Mouse (Mus musculus): ENCODE results near the gene Amotl2. TPM values are rescaled to one million over a fixed set of nuclear protein-coding genes. Genes with fewer than 3 reads are reported as not detected.

Amotl2 gene
- polyA plus RNA-seq, 1 experiment from 2014 or later, result 6.5 TPM

DNA sequence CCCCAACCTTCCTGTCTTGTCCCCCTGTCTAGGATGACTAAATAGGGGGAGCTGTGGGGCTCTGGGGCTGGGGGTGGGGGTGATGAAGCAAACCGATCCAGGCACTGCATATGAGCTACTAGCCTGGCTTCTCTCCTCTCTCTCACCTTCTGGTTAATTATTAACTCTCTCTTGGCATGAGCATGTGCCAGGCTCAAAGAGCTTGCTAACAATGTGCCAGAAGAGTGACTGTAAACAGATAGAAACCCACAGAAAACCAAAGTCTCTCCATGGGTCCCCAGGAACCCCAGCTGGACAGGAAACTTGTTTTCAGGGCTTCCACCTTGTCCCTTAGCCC is 18.2 kb downstream of the Amotl2 start:
- Histone ChIP-seq H3K9me3 (ENCODE audit: low read length) (no peaks in the 10 kb centered on the region), H3K4me1 (ENCODE audit: insufficient read depth) (peaks cover 42% of the 10 kb centered on the region), H3K36me3 (replicated peaks; ENCODE audit: insufficient read depth, low read length) (peaks cover 33% of the 10 kb centered on the region), H3K4me2 (ENCODE audit: low read depth, low read length) (no peak overlapping the region), H3K27ac (ENCODE audit: low read depth) (peak overlapping the region; percentile 78), H3K4me3 (ENCODE audit: low read depth, low read length) (no peak overlapping the region), H3K27me3 (ENCODE audit: insufficient read depth, low read length) (no peaks in the 10 kb centered on the region), H3K9ac (replicated peaks) (no peak overlapping the region)
- DNase-seq (no peak), ATAC-seq (peak; percentile 78)
- 38% methylated on average over 1 of the region's 1 CpGs for WGBS (ENCODE audit: insufficient replicate concordance)
- no peak for TF ChIP-seq EP300 (IDR thresholded peaks at IDR 0.05; ENCODE audit: low read depth)
- TF ChIP-seq CTCF (IDR thresholded peaks at IDR 0.05; ENCODE audit: low read depth), result no peak

- peak overlapping the region; percentile 78 for H3K27ac ChIP-seq (ENCODE audit: low read depth)
- no peaks in the 10 kb centered on the region for H3K9me3 ChIP-seq (ENCODE audit: low read length)
- no peak overlapping the region for H3K9ac ChIP-seq (replicated peaks)
- TF ChIP-seq CTCF (IDR thresholded peaks at IDR 0.05; ENCODE audit: low read depth) (no peak), EP300 (IDR thresholded peaks at IDR 0.05; ENCODE audit: low read depth) (no peak)
- 68% methylated on average over 3 of the region's 3 CpGs for WGBS (ENCODE audit: insufficient replicate concordance)
- peaks cover 42% of the 10 kb centered on the region for H3K4me1 ChIP-seq (ENCODE audit: insufficient read depth)
- no peaks in the 10 kb centered on the region for H3K27me3 ChIP-seq (ENCODE audit: insufficient read depth, low read length)
- no peak overlapping the region for H3K4me3 ChIP-seq (ENCODE audit: low read depth, low read length)
- no peak overlapping the region for H3K4me2 ChIP-seq (ENCODE audit: low read depth, low read length)
- H3K36me3 ChIP-seq (replicated peaks; ENCODE audit: insufficient read depth, low read length), result peaks cover 27% of the 10 kb centered on the region
- DNase-seq, result no peak
- no peak for ATAC-seq
These were observed 18.8 kb downstream of the Amotl2 start for GRCm38 (mm10) chr9:102735231-102735630.

DNA sequence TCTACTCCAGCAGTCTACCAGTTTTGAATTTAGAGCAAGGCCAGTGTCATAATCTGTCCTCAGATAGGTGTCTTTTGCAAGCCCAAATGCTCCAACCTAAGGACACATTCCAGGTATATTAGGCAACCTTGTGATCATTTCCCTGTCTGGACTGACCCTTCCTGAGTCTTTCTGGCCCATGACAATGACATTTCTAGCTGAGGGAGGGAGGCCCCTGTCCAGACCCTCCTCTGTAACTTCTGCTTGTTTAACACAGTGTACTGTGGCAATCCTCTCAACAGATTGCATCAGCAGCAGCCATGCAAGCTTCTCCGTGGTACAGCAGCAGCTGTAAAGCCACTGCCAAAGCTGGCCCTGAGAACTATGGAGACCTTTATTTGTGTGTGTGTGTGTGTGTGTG is 19.5 kb downstream of the Amotl2 start:
- Histone ChIP-seq H3K36me3 (replicated peaks; ENCODE audit: insufficient read depth, low read length) (peaks cover 22% of the 10 kb centered on the region), H3K27ac (ENCODE audit: low read depth) (peak overlapping the region; percentile 49), H3K9ac (replicated peaks) (no peak overlapping the region), H3K4me2 (ENCODE audit: low read depth, low read length) (no peak overlapping the region), H3K4me1 (ENCODE audit: insufficient read depth) (peaks cover 42% of the 10 kb centered on the region), H3K9me3 (ENCODE audit: low read length) (no peaks in the 10 kb centered on the region), H3K4me3 (ENCODE audit: low read depth, low read length) (no peak overlapping the region), H3K27me3 (ENCODE audit: insufficient read depth, low read length) (no peaks in the 10 kb centered on the region)
- DNase-seq (peak; percentile 59), ATAC-seq (peak; percentile 81)
- TF ChIP-seq CTCF (IDR thresholded peaks at IDR 0.05; ENCODE audit: low read depth), result no peak
- TF ChIP-seq EP300 (IDR thresholded peaks at IDR 0.05; ENCODE audit: low read depth), result peak; percentile 61
- 29% methylated on average over 1 of the region's 1 CpGs for WGBS (ENCODE audit: insufficient replicate concordance)

DNA sequence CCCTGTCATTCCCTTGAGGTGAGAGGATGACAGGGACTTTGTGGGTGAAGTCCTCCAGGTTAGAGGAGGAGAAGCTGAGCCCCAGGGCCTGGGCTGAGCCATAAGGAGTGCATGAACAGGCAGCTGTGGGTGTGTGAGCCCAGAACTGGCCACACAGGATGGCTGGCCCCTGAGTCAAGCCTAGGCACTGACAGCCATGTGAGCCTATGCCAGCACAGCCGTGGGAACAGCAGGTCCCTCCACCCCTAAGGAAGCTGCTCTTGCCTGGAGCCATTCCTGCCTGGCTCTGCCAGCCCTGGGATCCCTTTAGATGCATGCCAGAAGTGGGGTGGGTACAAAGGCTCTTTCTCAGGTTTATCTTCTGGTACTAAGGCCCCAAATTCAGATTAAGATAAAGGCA is 20.9 kb downstream of the Amotl2 start:
- H3K27me3 ChIP-seq (ENCODE audit: insufficient read depth, low read length), result no peaks in the 10 kb centered on the region
- no peak overlapping the region for H3K4me3 ChIP-seq (ENCODE audit: low read depth, low read length)
- TF ChIP-seq CTCF (IDR thresholded peaks at IDR 0.05; ENCODE audit: low read depth) (no peak), EP300 (IDR thresholded peaks at IDR 0.05; ENCODE audit: low read depth) (no peak)
- no peak for DNase-seq
- H3K36me3 ChIP-seq (replicated peaks; ENCODE audit: insufficient read depth, low read length), result peaks cover 9% of the 10 kb centered on the region
- H3K9me3 ChIP-seq (ENCODE audit: low read length), result no peaks in the 10 kb centered on the region
- no peak overlapping the region for H3K9ac ChIP-seq (replicated peaks)
- no peak overlapping the region for H3K27ac ChIP-seq (ENCODE audit: low read depth)
- WGBS (ENCODE audit: insufficient replicate concordance), result 81% methylated on average over 1 of the region's 1 CpGs
- peaks cover 37% of the 10 kb centered on the region for H3K4me1 ChIP-seq (ENCODE audit: insufficient read depth)
- no peak overlapping the region for H3K4me2 ChIP-seq (ENCODE audit: low read depth, low read length)
- ATAC-seq, result no peak

- Histone ChIP-seq H3K9me3 (ENCODE audit: low read length) (no peaks in the 10 kb centered on the region), H3K27ac (ENCODE audit: low read depth) (peak overlapping the region; percentile 64), H3K4me2 (ENCODE audit: low read depth, low read length) (no peak overlapping the region), H3K4me1 (ENCODE audit: insufficient read depth) (peaks cover 3% of the 10 kb centered on the region), H3K4me3 (ENCODE audit: low read depth, low read length) (no peak overlapping the region), H3K36me3 (replicated peaks; ENCODE audit: insufficient read depth, low read length) (no peaks in the 10 kb centered on the region), H3K27me3 (ENCODE audit: insufficient read depth, low read length) (no peaks in the 10 kb centered on the region), H3K9ac (replicated peaks) (no peak overlapping the region)
- TF ChIP-seq CTCF (IDR thresholded peaks at IDR 0.05; ENCODE audit: low read depth) (no peak), EP300 (IDR thresholded peaks at IDR 0.05; ENCODE audit: low read depth) (no peak)
- ATAC-seq (no peak), DNase-seq (no peak)
- 58% methylated on average over 5 of the region's 5 CpGs for WGBS (ENCODE audit: insufficient replicate concordance)
These were observed 30.3 kb downstream of the Amotl2 start for GRCm38 (mm10) chr9:102746753-102747152.

DNA sequence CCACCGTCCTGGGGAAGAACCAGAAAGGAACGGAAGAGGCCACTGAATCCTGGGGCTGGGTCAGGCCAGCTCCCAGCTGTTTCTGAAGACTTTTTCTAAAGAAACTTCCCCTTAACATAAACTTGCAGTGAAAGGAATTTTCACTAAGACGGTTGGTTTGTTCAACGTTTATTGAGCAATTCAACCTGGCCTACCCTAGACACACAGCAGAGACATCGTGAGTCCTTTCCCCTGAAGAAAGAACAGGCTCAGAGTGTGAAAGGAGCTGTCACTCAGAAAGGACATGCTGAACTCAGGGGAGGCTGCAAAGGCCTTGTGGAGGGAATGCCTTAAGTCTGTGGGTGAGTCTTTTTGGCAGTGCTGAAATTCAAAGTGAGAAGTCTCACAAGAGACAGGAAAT is 31.4 kb downstream of the Amotl2 start:
- peak overlapping the region; percentile 49; the same call in 1 of the 2 replicates for H3K27ac ChIP-seq (ENCODE audit: low read depth)
- H3K36me3 ChIP-seq (replicated peaks; ENCODE audit: insufficient read depth, low read length), result no peaks in the 10 kb centered on the region
- TF ChIP-seq EP300 (IDR thresholded peaks at IDR 0.05; ENCODE audit: low read depth) (no peak), CTCF (IDR thresholded peaks at IDR 0.05; ENCODE audit: low read depth) (no peak)
- ATAC-seq (no peak), DNase-seq (no peak)
- H3K9ac ChIP-seq (replicated peaks), result no peak overlapping the region
- H3K9me3 ChIP-seq (ENCODE audit: low read length), result no peaks in the 10 kb centered on the region
- H3K4me2 ChIP-seq (ENCODE audit: low read depth, low read length), result no peak overlapping the region
- 34% methylated on average over 5 of the region's 5 CpGs for WGBS (ENCODE audit: insufficient replicate concordance)
- H3K4me1 ChIP-seq (ENCODE audit: insufficient read depth), result peaks cover 3% of the 10 kb centered on the region
- no peaks in the 10 kb centered on the region for H3K27me3 ChIP-seq (ENCODE audit: insufficient read depth, low read length)
- no peak overlapping the region for H3K4me3 ChIP-seq (ENCODE audit: low read depth, low read length)

DNA sequence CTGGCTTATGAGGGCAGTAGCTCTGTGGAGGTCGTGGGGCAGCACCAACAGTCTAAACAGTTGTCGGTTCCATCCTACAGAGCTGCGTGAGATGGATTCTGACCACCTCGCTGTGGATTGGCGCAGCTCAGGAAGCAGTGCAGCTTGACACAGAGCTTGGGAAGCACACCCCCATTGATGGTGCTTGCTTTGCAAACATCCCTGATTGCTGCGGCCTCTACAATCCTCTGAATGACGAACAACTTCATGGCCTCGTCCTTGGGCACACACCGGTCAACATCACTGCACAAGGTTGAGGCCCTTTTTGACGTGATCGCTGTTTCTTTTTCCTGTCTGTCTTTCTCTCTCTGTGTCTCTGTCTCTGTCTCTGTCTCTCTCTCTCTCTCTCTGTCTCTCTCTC is 32.7 kb downstream of the Amotl2 start:
- 59% methylated on average over 11 of the region's 11 CpGs for WGBS (ENCODE audit: insufficient replicate concordance)

More for the DNA sequence above, 32.7 kb downstream of the Amotl2 start:
- TF ChIP-seq EP300 (IDR thresholded peaks at IDR 0.05; ENCODE audit: low read depth), result no peak
- no peak for TF ChIP-seq CTCF (IDR thresholded peaks at IDR 0.05; ENCODE audit: low read depth)
- Histone ChIP-seq H3K4me1 (ENCODE audit: insufficient read depth) (peaks cover 3% of the 10 kb centered on the region), H3K4me2 (ENCODE audit: low read depth, low read length) (no peak overlapping the region), H3K36me3 (replicated peaks; ENCODE audit: insufficient read depth, low read length) (no peaks in the 10 kb centered on the region), H3K9ac (replicated peaks) (no peak overlapping the region), H3K4me3 (ENCODE audit: low read depth, low read length) (no peak overlapping the region), H3K9me3 (ENCODE audit: low read length) (no peaks in the 10 kb centered on the region), H3K27me3 (ENCODE audit: insufficient read depth, low read length) (no peaks in the 10 kb centered on the region), H3K27ac (ENCODE audit: low read depth) (no peak overlapping the region)
- no peak for DNase-seq
- ATAC-seq, result no peak

Data from liver, postnatal 0 days (tissue).